Mouse (Mus musculus): ENCODE data around the gene Tenm1.
A peak's percentile ranks its signal among the peaks of the same experiment; 100 is the strongest.

Tenm1 gene

DNA sequence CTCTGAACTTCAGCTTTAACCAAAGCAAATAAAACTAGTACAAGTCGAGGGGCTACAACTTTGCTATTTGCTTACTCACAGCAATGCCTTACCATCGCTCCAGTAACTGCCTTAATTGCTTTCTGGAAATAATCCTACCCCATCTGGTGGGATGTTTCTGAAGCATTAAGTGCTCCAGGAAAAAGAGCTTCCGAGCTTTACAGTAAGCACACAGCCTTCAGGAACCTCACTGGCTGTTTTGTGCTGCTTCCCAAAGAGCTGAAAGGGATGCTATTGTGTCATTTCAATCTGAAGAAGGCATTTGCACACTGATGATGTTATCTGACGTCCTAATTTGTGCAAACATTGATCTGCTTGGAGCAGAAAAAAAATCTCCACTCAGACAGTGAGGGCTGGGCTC is 647.4 kb downstream of the Tenm1 start:
- DNase-seq (ENCODE audit: low spot score in 2 of 2) = no peak

DNA sequence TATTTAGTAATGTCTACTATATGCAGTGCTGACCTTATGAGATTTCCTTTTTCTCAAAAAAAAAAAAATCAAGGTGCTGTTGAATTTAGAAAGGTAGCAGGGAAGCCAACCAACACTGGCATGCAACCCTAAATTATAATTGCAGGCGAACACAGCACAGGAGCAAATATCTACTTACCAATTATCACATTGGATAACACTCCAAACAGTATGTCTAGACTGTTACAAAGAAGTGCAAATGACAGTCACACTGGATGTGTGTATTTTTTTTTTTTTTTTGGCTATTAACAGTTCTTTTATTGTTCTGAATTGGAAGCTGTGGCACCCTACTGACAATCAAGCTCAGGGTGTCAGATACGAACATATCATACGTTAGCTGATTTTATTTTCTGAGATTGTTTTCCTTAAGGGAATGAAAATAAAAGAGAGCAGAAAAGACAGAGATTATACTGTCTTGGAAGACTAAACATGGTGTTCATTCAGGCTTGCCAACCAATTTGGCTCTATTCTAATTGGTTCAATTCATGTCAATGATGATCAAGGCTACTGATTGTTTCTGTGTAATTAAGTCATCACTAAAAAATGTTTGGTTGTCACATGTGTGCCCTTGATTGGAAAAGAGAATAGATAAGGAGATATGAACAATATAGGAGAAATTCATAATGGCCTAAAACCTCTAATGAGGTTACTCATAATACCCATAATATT is 710.7 kb downstream of the Tenm1 start:
- DNase-seq (ENCODE audit: low spot score in 2 of 2) = no peak

DNA sequence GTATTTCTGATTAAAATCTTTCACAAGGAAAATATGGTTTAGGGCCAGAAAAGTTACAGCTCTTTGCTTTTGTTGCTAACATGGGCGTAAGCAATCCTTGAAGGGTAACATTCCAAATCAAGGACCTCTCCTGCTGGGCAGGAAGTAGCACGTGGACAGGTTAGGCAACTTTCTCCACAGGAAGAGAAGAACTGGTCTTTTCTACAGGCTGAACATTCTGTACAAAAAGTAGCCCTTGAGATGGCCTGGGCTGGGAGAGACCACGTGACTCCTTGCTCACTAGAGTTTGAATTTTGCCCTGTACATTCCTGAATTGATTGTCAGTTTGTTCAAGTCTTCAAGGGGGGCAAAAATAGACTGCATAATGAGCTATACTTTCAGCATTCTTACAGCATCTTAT is 728.6 kb downstream of the Tenm1 start:
- no peak for DNase-seq (ENCODE audit: low spot score in 2 of 2)

DNA sequence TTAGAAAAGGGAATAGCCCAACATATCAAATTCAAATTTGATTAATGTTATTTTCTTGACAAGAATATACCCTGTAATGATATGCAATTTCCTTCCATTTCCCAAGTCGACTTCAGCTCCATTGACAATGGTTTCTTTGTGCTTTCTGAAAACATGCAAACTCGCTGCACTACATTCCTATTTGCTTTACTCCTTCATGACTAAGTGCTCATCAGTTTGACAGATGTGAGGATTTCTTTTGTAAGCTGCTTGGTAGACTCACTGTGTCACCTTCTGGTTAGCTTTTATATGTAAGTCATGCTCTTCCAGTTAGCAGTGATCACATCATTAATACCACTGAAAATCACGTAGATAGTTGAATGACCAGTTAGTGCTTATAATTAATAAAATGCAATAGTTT is 781.8 kb downstream of the Tenm1 start:
- DNase-seq (ENCODE audit: low spot score in 2 of 2) = no peak

DNA sequence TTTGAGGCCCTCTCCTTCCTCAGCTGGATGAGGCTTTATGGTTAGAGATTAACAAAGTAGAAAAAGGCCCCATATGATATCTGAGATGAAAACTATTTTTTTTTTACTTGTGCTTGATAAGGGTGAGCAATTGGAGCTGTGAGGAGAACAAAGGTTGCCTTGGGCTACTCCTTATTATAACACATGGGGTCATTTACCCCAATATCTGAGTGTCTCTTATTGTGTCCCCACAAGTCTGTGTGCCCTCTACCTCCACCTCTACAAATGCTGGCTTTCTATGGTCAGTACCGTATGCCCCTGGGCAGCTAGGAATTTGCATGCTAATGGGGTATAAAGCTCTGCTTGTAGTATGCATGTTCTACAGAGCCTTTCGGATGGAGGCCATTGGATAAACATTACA is 848.4 kb downstream of the Tenm1 start:
- no peak for DNase-seq (ENCODE audit: low spot score in 2 of 2)

DNA sequence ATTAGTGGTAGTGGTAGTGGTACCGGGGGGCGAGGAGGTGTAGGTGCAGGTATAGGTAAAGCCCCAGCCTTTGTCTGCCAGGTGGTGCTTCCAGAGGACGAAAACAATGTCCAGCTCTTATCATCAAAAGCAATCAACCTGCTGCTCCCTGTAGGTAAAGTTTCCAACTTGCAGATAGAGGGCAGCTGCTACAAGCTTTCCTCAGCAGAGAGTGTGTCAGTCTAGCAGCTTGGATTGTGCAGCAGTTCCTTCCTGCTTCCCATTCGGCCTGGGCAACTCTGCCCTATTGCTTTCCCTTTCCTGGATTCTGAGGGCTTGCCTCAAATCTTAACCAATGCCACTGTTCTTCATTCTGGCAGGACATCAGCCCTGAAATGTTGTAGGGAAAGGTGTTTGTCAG is 870.2 kb downstream of the Tenm1 start:
- DNase-seq (ENCODE audit: low spot score in 2 of 2) = no peak

DNA sequence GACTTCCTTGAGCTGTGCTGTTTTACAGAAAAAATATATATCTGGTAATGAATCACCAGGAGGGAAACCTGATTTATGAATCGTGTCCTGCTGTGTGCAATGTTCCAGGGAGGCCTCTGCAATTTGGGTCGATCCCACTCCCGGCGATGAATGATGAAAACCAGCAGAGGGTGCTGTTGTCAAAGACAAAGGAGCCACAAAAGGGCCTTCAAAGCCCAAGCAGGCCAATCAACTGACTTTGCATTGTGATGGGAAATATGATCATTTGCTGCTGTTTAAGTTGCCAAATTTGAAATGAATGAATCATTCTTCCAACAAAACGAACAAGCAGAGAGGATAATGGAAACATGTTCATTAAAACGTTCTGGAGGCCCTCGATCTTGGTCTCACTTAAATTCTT is 871.6 kb downstream of the Tenm1 start:
- peak; percentile 8 to 14 for DNase-seq (ENCODE audit: low spot score in 2 of 2)

DNA sequence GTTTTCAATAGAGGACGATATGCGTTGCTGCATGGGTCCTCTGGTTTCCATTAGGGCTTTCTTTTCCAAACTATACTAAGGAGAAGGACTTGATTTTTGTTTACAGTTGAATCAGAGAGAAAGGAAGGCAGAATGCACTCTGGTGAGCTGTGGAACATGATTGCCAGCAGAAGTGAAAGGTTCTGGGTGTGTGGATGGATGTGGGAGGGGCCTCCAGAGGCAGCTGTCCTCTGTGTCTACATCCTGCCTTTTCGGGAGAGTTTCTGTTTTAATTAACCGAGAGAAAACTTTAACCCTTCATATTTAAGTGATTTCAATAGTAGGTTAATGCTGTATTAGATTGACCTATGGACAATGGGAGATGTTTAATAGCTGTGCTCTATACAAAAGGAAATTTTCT is 880.4 kb downstream of the Tenm1 start:
- no peak for DNase-seq (ENCODE audit: low spot score in 2 of 2)

DNA sequence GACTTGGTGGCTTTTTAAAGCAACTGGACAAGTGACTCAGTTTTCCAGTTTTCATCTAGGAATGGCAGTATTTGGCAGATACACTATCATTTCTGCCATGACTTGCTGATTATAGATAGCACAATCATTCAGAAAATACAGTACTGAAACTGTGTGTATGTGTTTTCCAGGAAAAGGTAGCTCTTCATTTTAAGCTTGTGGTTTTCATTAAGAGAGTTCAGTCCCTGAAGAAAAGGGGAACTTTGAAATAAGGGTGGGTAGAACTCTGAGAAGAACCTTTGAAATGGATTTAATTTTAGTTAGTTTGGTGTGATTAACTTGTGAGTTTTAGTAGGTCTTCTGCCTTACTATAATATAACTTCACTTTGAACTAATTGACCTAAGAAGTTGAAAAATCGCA is 883.9 kb downstream of the Tenm1 start:
- DNase-seq (ENCODE audit: low spot score in 2 of 2) = no peak

DNA sequence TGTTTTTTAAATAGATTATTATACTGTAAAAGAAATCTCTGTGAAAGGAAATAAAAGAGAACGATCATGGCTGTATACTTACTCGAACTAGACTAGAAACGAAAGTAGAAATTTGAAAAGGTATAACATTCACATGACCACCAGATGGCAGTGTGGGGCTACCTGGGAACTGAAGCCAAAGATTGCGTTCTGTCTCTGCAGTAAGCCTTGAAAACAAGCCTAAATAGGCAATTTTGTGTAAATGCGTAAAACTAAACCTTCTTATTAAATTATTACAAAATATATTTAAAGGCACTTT is 888.2 kb downstream of the Tenm1 start:
- peak; percentile 7 to 22 for DNase-seq (ENCODE audit: low spot score in 2 of 2)

DNA sequence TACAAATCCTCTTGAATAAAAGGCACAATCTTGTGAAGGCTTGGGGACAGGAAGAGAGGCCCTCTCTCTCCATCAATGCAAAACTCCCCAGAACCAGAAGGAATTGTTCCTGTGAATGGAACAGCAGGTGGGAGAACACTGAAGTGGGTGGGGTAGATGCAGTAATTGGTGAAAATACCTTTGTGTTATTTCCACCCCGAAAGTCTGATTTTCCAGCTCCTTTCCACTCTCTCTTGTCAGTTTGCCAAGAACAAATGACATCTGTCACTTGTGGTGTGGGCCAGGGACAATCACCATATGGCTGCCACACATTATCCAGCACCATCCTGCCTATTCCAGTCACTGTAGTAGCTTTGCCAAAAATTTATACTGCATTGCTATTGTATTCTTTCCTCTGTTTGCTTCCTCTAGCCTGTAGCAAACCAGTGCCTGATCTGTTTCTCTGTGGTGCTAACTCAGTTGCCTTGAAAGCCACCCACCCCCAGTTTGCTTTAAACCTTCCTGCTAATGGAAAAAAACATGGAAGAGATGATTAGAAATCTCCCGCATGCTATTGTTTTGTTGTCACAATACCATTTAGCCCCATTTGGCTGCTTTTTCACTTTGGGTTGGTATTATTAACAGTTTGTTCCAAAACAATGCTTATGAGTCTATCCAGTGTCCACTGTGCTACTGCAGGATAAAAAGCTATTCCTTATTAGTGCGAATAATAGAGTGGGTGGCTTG is 888.7 kb downstream of the Tenm1 start:
- DNase-seq (ENCODE audit: low spot score in 2 of 2) = peak in 1 of 2 experiments; percentile 4

DNA sequence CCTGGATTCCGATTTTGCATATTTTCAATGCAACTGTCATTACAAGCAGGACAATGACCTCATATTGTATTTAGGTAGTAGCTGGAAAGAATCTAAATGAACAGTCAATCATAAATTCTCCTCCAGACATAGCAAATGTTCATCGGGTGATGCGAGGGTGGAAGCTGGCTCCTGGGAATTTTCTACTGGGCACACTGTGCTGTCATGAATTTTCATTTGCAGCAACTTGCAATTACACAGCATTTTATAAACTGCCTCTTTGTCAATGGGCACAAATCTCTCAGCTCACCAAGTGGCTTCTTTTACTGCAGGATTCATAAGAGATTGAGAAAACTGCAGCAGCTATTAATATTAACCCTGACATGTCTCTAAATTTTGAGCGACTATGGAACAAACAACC is 898.2 kb downstream of the Tenm1 start:
- no peak for DNase-seq (ENCODE audit: low spot score in 2 of 2)

DNA sequence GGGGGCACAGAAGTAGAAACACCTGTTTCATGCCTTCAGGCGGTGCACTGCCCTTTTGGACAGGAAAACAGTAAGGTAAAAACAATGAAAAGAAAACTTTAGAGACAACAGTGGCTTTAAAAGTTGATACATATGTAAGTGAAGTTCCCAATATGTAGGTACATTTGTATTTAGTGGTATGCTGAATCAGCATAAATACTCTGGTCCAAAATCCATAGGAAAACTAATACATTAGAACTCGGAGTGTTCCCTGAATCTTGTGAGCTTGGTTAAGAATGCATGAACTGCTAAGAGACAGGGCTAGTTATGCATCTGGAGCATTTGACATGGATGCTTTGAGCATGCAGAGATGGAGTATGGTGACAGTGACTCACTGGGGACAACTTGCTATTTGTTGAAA is 906.1 kb downstream of the Tenm1 start:
- no peak for DNase-seq (ENCODE audit: low spot score in 2 of 2)

DNA sequence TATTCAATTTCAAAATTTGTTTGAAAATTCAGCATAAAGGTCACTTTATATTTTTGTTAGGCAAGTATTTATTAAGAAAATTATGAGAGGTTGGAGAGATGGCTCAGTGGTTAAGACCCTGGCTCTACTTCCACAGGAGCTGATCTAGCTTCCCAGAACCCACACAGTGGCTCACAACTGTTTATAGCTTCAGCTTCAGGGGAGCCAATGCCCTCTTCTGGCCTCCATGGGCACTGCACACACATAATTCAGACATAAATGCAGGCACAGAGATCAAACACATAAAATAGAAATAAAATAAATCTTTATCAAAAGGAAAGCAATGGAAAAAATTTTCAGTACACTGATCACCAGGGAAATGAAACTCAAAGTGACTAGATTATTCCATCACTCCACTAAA is 916.4 kb downstream of the Tenm1 start:
- DNase-seq (ENCODE audit: low spot score in 2 of 2) = no peak

DNA sequence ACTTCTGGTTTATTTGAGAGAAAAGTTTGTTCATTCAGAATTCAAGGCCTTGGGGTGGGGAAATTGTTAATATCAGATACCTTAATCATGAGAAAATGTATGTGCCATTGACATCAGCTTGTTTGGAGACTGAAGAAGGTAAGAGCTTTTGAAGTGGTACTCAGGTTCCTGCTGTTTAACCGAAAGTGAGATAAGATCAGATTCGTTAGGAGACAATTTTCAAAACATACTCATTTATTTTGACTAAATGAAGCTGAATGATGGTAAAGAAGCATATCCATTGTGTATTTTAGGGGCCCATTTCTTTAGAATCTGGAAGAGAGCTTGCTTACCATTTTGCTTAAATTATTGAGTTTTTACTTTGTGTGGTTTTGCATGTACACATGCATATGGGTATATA is 917.8 kb downstream of the Tenm1 start:
- DNase-seq (ENCODE audit: low spot score in 2 of 2) = no peak

DNA sequence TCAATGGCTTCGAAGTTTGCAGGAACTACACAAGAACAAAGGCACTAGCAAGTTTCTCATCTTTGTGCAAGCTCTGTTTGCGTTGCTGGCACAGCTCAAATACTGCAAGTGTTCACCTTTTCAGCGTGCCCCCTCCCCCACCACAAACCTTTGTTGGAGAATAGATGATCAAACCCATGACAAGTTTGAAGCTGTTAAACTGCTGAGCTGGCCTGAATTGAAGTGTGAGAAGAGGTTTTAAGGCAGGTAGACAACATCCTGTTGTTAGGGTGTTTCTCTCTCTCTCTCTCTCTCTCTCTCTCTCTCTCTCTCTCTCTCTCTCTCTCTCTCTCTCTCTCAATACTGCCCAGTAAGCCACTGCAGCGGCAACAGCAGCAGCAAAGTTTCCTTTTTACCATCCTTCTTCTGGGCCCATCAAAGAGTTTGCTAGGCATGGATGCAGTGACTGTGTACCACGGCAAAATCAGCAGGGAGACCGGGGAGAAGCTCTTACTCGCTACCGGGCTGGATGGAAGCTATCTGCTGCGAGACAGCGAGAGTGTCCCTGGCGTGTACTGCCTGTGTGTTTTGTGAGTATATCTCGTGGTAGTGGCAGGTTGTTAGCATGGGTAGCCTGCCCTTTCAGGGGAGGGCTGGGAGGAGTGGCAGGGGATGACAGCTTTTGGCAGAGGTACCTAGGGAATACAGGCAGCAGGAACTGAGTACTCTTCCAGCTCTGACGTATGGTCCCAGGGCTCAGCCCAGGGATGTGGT is 926.5 kb downstream of the Tenm1 start, which contains the start of gene Sh2d1a:
TSS of gene Sh2d1a (plus strand) at position 163 of the 753 bp plus-strand sequence.
- no peak for DNase-seq (ENCODE audit: low spot score in 2 of 2)

DNA sequence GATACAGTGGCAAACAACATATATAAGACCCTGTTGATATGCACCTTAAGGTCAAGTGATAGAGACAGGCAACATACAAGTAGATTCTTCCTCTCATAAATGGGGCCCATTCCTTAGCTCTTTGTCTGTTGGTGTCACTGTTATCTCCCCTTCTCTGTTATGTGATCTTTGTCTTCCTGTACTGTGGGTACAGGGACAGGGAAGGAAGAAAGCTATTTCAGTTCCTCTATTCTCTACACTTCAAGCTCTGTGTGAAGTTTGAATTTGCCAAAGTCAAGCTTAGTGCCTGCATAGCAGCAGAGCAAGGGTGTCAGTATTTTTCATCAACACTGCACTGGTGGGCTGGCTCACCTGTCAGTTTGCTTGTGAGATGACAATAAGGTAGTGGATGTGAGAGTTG is 928.4 kb downstream of the Tenm1 start:
- DNase-seq (ENCODE audit: low spot score in 2 of 2) = no peak

DNA sequence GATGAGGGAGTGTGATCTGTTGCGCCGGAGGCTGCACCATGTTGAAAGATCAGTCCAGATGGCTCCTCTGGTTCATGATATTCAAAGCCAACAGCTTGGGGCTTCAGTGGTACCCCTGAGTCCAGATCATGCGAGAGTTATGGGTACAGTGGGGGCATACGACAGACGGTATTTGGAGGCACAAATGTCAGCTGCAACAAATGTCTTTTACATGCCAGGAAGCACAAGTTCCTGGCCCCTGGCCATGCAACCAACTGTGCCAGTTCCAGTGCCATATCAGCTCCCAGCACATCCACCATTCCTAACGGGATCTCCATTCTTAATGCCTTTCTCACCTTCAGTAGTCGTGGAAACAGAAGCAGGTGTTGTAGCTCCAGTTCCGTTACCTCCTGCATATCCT is 938.6 kb downstream of the Tenm1 start:
- no peak for DNase-seq (ENCODE audit: low spot score in 2 of 2)

DNA sequence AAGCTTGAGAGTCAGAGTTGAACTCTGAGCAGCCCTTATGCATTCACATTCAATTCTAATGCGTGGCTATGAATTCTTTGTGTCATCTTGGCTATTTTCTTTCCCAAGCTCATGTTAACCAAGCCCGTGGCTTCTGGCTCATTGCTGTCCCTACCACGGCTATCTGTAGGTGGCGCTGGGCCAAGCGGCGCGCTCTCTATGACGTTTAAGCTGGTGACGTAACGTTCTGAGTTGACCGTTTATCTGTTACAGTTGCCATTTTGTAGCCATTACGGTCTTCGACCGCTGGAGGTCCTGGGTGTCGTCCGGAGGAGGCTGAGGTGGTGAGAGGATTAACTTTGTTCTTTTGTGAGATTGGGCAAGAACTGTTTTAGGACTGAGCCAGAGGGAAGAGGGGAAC is 939.5 kb downstream of the Tenm1 start, which contains the start of gene Tex13c2:
TSS of gene Tex13c2 (plus strand) at position 246 of the 400 bp plus-strand sequence.
- no peak for DNase-seq (ENCODE audit: low spot score in 2 of 2)
